Mouse (Mus musculus): ENCODE data around the gene Nae1. TPM values are rescaled to one million over a fixed set of nuclear protein-coding genes. Genes with fewer than 3 reads are reported as not detected.

Nae1 gene
- polyA plus RNA-seq, 1 experiment from 2014 or later: 142 TPM

- DNase-seq (ENCODE audit: low spot score): no peak
- H3K4me3 ChIP-seq (ENCODE audit: low read depth, low read length): no peak overlapping the region
- no peaks in the 10 kb centered on the region for H3K4me1 ChIP-seq (ENCODE audit: control insufficient read depth, insufficient read depth, low read length)
- ATAC-seq (ENCODE audit: insufficient number of reproducible peaks, low FRiP score, low TSS enrichment, low read depth): no peak
- H3K36me3 ChIP-seq (ENCODE audit: control insufficient read depth, insufficient read depth, low read length): no peaks in the 10 kb centered on the region
- no peaks in the 10 kb centered on the region for H3K27me3 ChIP-seq (ENCODE audit: control insufficient read depth, insufficient read depth, low read length)
- H3K9ac ChIP-seq (ENCODE audit: low read length): no peak overlapping the region
- WGBS: 66% methylated on average over 7 of the region's 7 CpGs
- no peaks in the 10 kb centered on the region for H3K9me3 ChIP-seq (ENCODE audit: control insufficient read depth, low read length)
- no peak overlapping the region for H3K4me2 ChIP-seq (ENCODE audit: low read depth, severe bottlenecking)
- H3K27ac ChIP-seq (replicated peaks; ENCODE audit: low read depth, low read length): no peak overlapping the region
Measured at GRCm38 (mm10) chr8:104557226-104557625, 22.8 kb upstream of the Nae1 start.

GRCm38 (mm10) chr8:104555191-104555590 lies 20.8 kb upstream of the Nae1 start:
- H3K4me1 ChIP-seq (ENCODE audit: control insufficient read depth, insufficient read depth, low read length): no peaks in the 10 kb centered on the region
- WGBS: 90% methylated on average over 4 of the region's 4 CpGs
- no peaks in the 10 kb centered on the region for H3K9me3 ChIP-seq (ENCODE audit: control insufficient read depth, low read length)
- no peaks in the 10 kb centered on the region for H3K27me3 ChIP-seq (ENCODE audit: control insufficient read depth, insufficient read depth, low read length)
- DNase-seq (ENCODE audit: low spot score): no peak
- no peak overlapping the region for H3K4me2 ChIP-seq (ENCODE audit: low read depth, severe bottlenecking)
- no peak for ATAC-seq (ENCODE audit: insufficient number of reproducible peaks, low FRiP score, low TSS enrichment, low read depth)
- no peaks in the 10 kb centered on the region for H3K36me3 ChIP-seq (ENCODE audit: control insufficient read depth, insufficient read depth, low read length)
- no peak overlapping the region for H3K27ac ChIP-seq (replicated peaks; ENCODE audit: low read depth, low read length)
- H3K4me3 ChIP-seq (ENCODE audit: low read depth, low read length): no peak overlapping the region
- no peak overlapping the region for H3K9ac ChIP-seq (ENCODE audit: low read length)

- WGBS: 82% methylated on average over 8 of the region's 8 CpGs
- no peak overlapping the region for H3K4me2 ChIP-seq (ENCODE audit: low read depth, severe bottlenecking)
- H3K4me3 ChIP-seq (ENCODE audit: low read depth, low read length): no peak overlapping the region
- H3K9ac ChIP-seq (ENCODE audit: low read length): no peak overlapping the region
- no peaks in the 10 kb centered on the region for H3K9me3 ChIP-seq (ENCODE audit: control insufficient read depth, low read length)
- ATAC-seq (ENCODE audit: insufficient number of reproducible peaks, low FRiP score, low TSS enrichment, low read depth): no peak
- no peaks in the 10 kb centered on the region for H3K36me3 ChIP-seq (ENCODE audit: control insufficient read depth, insufficient read depth, low read length)
- H3K4me1 ChIP-seq (ENCODE audit: control insufficient read depth, insufficient read depth, low read length): no peaks in the 10 kb centered on the region
- H3K27ac ChIP-seq (replicated peaks; ENCODE audit: low read depth, low read length): no peak overlapping the region
- no peak for DNase-seq (ENCODE audit: low spot score)
- peaks cover 54% of the 10 kb centered on the region for H3K27me3 ChIP-seq (ENCODE audit: control insufficient read depth, insufficient read depth, low read length)
Measured at GRCm38 (mm10) chr8:104543440-104544045, 9.1 kb upstream of the Nae1 start.

- Histone ChIP-seq H3K9ac (ENCODE audit: low read length) (no peak overlapping the region), H3K4me1 (ENCODE audit: control insufficient read depth, insufficient read depth, low read length) (no peaks in the 10 kb centered on the region), H3K4me3 (ENCODE audit: low read depth, low read length) (no peak overlapping the region), H3K27me3 (ENCODE audit: control insufficient read depth, insufficient read depth, low read length) (peaks cover 59% of the 10 kb centered on the region), H3K36me3 (ENCODE audit: control insufficient read depth, insufficient read depth, low read length) (no peaks in the 10 kb centered on the region), H3K9me3 (ENCODE audit: control insufficient read depth, low read length) (no peaks in the 10 kb centered on the region), H3K4me2 (ENCODE audit: low read depth, severe bottlenecking) (no peak overlapping the region), H3K27ac (replicated peaks; ENCODE audit: low read depth, low read length) (no peak overlapping the region)
- WGBS: 18% methylated on average over 11 of the region's 11 CpGs
- DNase-seq (ENCODE audit: low spot score) (no peak), ATAC-seq (ENCODE audit: insufficient number of reproducible peaks, low FRiP score, low TSS enrichment, low read depth) (no peak)
Measured at GRCm38 (mm10) chr8:104542160-104542559, 7.7 kb upstream of the Nae1 start.

- no peaks in the 10 kb centered on the region for H3K9me3 ChIP-seq (ENCODE audit: control insufficient read depth, low read length)
- H3K4me2 ChIP-seq (ENCODE audit: low read depth, severe bottlenecking): peak overlapping the region; percentile 80; the same call in 1 of the 2 replicates
- H3K4me1 ChIP-seq (ENCODE audit: control insufficient read depth, insufficient read depth, low read length): no peaks in the 10 kb centered on the region
- peaks cover 59% of the 10 kb centered on the region for H3K27me3 ChIP-seq (ENCODE audit: control insufficient read depth, insufficient read depth, low read length)
- H3K27ac ChIP-seq (replicated peaks; ENCODE audit: low read depth, low read length): no peak overlapping the region
- ATAC-seq (ENCODE audit: insufficient number of reproducible peaks, low FRiP score, low TSS enrichment, low read depth) (no peak), DNase-seq (ENCODE audit: low spot score) (no peak)
- no peak overlapping the region for H3K9ac ChIP-seq (ENCODE audit: low read length)
- no peaks in the 10 kb centered on the region for H3K36me3 ChIP-seq (ENCODE audit: control insufficient read depth, insufficient read depth, low read length)
- 19% methylated on average over 8 of the region's 8 CpGs for WGBS
- peak overlapping the region; percentile 38 for H3K4me3 ChIP-seq (ENCODE audit: low read depth, low read length)
Measured at GRCm38 (mm10) chr8:104541515-104541880, 7.1 kb upstream of the Nae1 start.

DNA sequence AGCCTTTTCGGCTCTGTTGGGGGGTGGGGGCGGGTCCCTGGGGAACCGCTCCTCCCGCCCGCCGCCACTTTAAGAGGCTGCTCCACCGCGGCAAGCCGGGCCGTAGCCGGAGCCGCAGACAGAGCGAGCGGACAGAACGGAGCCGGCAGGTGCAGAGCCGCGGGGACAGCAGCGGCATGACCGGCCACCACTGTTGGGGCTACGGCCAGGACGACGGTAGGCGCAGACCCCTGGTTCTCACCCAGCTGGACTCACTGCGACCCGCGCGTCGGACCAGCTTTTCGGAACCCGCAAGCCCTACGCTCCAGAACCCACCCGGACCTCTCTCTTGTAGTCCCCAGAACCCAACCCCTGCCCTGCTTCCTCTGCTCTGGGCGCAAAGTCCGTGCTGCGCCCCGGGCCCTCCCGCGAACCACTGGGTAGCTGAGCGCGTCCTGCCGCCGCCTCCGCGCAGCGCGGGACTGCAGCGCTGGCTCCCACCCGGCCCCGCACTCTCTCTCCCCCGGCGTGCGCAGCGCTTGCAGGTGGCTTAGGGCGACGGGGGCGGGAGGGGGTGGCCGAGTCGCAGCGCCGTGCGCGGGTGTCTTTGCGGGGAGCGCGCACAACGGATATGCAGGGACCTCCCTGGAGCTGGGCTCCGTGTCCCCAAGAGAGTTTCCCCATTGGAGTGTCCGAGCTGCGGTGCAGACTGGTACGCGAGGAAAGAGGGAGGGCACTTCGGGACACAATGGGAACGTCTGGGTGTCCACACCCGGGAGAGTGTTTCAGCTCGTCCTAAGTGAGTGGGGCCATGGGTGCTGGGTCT lies 6.5 kb upstream of the Nae1 start:
- WGBS: 1% methylated on average over 65 of the region's 76 CpGs
- H3K36me3 ChIP-seq (ENCODE audit: control insufficient read depth, insufficient read depth, low read length): no peaks in the 10 kb centered on the region
- no peak for ATAC-seq (ENCODE audit: insufficient number of reproducible peaks, low FRiP score, low TSS enrichment, low read depth)

GRCm38 (mm10) chr8:104540238-104540637 lies 5.8 kb upstream of the Nae1 start:
- 25% methylated on average over 7 of the region's 7 CpGs for WGBS
- peak overlapping the region; percentile 38; the same call in 1 of the 2 replicates for H3K4me3 ChIP-seq (ENCODE audit: low read depth, low read length)
- no peak for ATAC-seq (ENCODE audit: insufficient number of reproducible peaks, low FRiP score, low TSS enrichment, low read depth)
- peaks cover 59% of the 10 kb centered on the region for H3K27me3 ChIP-seq (ENCODE audit: control insufficient read depth, insufficient read depth, low read length)
- no peaks in the 10 kb centered on the region for H3K9me3 ChIP-seq (ENCODE audit: control insufficient read depth, low read length)
- no peak for DNase-seq (ENCODE audit: low spot score)
- no peaks in the 10 kb centered on the region for H3K36me3 ChIP-seq (ENCODE audit: control insufficient read depth, insufficient read depth, low read length)
- no peaks in the 10 kb centered on the region for H3K4me1 ChIP-seq (ENCODE audit: control insufficient read depth, insufficient read depth, low read length)
- H3K4me2 ChIP-seq (ENCODE audit: low read depth, severe bottlenecking): no peak overlapping the region
- H3K27ac ChIP-seq (replicated peaks; ENCODE audit: low read depth, low read length): no peak overlapping the region
- H3K9ac ChIP-seq (ENCODE audit: low read length): no peak overlapping the region

More for the DNA sequence above, 6.5 kb upstream of the Nae1 start:
- DNase-seq (ENCODE audit: low spot score): no peak
- Histone ChIP-seq H3K9me3 (ENCODE audit: control insufficient read depth, low read length) (no peaks in the 10 kb centered on the region), H3K4me3 (ENCODE audit: low read depth, low read length) (peak overlapping the region; percentile 38), H3K4me2 (ENCODE audit: low read depth, severe bottlenecking) (peak overlapping the region; percentile 80), H3K4me1 (ENCODE audit: control insufficient read depth, insufficient read depth, low read length) (no peaks in the 10 kb centered on the region), H3K9ac (ENCODE audit: low read length) (peak overlapping the region; percentile 22; the same call in 1 of the 2 replicates), H3K27me3 (ENCODE audit: control insufficient read depth, insufficient read depth, low read length) (peaks cover 59% of the 10 kb centered on the region), H3K27ac (replicated peaks; ENCODE audit: low read depth, low read length) (no peak overlapping the region)

- no peaks in the 10 kb centered on the region for H3K4me1 ChIP-seq (ENCODE audit: control insufficient read depth, insufficient read depth, low read length)
- 93% methylated on average over 2 of the region's 2 CpGs for WGBS
- H3K9ac ChIP-seq (ENCODE audit: low read length): no peak overlapping the region
- ATAC-seq (ENCODE audit: insufficient number of reproducible peaks, low FRiP score, low TSS enrichment, low read depth): no peak
- H3K4me2 ChIP-seq (ENCODE audit: low read depth, severe bottlenecking): no peak overlapping the region
- no peaks in the 10 kb centered on the region for H3K9me3 ChIP-seq (ENCODE audit: control insufficient read depth, low read length)
- no peak overlapping the region for H3K27ac ChIP-seq (replicated peaks; ENCODE audit: low read depth, low read length)
- DNase-seq (ENCODE audit: low spot score): no peak
- no peak overlapping the region for H3K4me3 ChIP-seq (ENCODE audit: low read depth, low read length)
- H3K27me3 ChIP-seq (ENCODE audit: control insufficient read depth, insufficient read depth, low read length): peaks cover 59% of the 10 kb centered on the region
- no peaks in the 10 kb centered on the region for H3K36me3 ChIP-seq (ENCODE audit: control insufficient read depth, insufficient read depth, low read length)
Measured at GRCm38 (mm10) chr8:104539566-104539965, 5.1 kb upstream of the Nae1 start.
